Mouse (Mus musculus): ENCODE measurements around the gene Aacs. TPM values are rescaled to one million over a fixed set of nuclear protein-coding genes. Genes with fewer than 3 reads are reported as not detected.

The Aacs gene
- total and polyA plus RNA-seq, 3 experiments = 32.8 to 79.5 TPM; not detected in 1

- Histone ChIP-seq H3K27ac (ENCODE audit: control insufficient read depth, low read depth, low read length) (peak overlapping the region; percentile 84), H3K36me3 (ENCODE audit: control insufficient read depth in 1 of 2, insufficient read depth in 2 of 2, low read length in 2 of 2) (peaks cover 10 to 34% of the 10 kb centered on the region in 2 experiments), H3K79me2 (ENCODE audit: control insufficient read depth, insufficient read depth, low read length, poor library complexity) (peaks cover 65% of the 10 kb centered on the region), H3K9ac (ENCODE audit: control insufficient read depth, low read depth, low read length, poor library complexity, severe bottlenecking) (peak overlapping the region; percentile 96), H3K4me1 (ENCODE audit: control insufficient read depth in 1 of 2, insufficient read depth in 2 of 2, low read length in 2 of 2) (peaks cover 14 to 29% of the 10 kb centered on the region in 2 experiments), H3K4me3 (ENCODE audit: control insufficient read depth in 1 of 2, insufficient read depth in 1 of 2, low read depth in 2 of 2, low read length in 2 of 2) (peak overlapping the region; percentile 89 to 98), H3K27me3 (ENCODE audit: control insufficient read depth in 1 of 2, insufficient read depth in 2 of 2, low read length in 2 of 2) (no peaks in the 10 kb centered on the region), H3K9me3 (replicated peaks; ENCODE audit: insufficient read depth, low read length) (no peaks in the 10 kb centered on the region)
- peak; percentile 56 for DNase-seq (ENCODE audit: low read depth, low spot score)
- TF ChIP-seq MAX (IDR thresholded peaks at IDR 0.05; ENCODE audit: low read length) = peak; percentile 12; the same call in 1 of the 2 replicates
- TF ChIP-seq CTCF (IDR thresholded peaks at IDR 0.05 in 2 of 3, conservative IDR thresholded peaks at IDR 0.05 in 1 of 3; ENCODE audit: control insufficient read depth in 1 of 3, insufficient read depth in 1 of 3, low read depth in 2 of 3, low read length in 3 of 3, poor library complexity in 1 of 3, severe bottlenecking in 1 of 3) = peak; percentile 45 to 58 (median 48)
- peak; percentile 32 for TF ChIP-seq SMC3 (IDR thresholded peaks at IDR 0.05; ENCODE audit: low read depth, low read length)
- TF ChIP-seq MYC (IDR thresholded peaks at IDR 0.05; ENCODE audit: low read depth, low read length) = peak; percentile 89
- TF ChIP-seq RAD21 (IDR thresholded peaks at IDR 0.05; ENCODE audit: low read depth, low read length) = peak; percentile 34
- no peak for TF ChIP-seq MEF2A (IDR thresholded peaks at IDR 0.05; ENCODE audit: extremely low read depth, insufficient replicate concordance, low read depth, low read length, poor library complexity, severe bottlenecking)
- no peak for TF ChIP-seq MXI1 (IDR thresholded peaks at IDR 0.05; ENCODE audit: low read depth, low read length)
These were observed 32.3 kb upstream of the Aacs start for GRCm38 (mm10) chr5:125443335-125443734.

GRCm38 (mm10) chr5:125443915-125444314 is 31.7 kb upstream of the Aacs start:
- Histone ChIP-seq H3K27ac (ENCODE audit: control insufficient read depth, low read depth, low read length) (peak overlapping the region; percentile 84), H3K4me1 (ENCODE audit: control insufficient read depth in 1 of 2, insufficient read depth in 2 of 2, low read length in 2 of 2) (peaks cover 14 to 29% of the 10 kb centered on the region in 2 experiments), H3K27me3 (ENCODE audit: control insufficient read depth in 1 of 2, insufficient read depth in 2 of 2, low read length in 2 of 2) (no peaks in the 10 kb centered on the region), H3K36me3 (ENCODE audit: control insufficient read depth in 1 of 2, insufficient read depth in 2 of 2, low read length in 2 of 2) (peaks cover 12 to 34% of the 10 kb centered on the region in 2 experiments), H3K4me3 (ENCODE audit: control insufficient read depth in 1 of 2, insufficient read depth in 1 of 2, low read depth in 2 of 2, low read length in 2 of 2) (peak overlapping the region in 1 of 2 experiments; percentile 98; a peak in 2 of 4 replicates), H3K9ac (ENCODE audit: control insufficient read depth, low read depth, low read length, poor library complexity, severe bottlenecking) (peak overlapping the region; percentile 6; the same call in 1 of the 2 replicates), H3K9me3 (replicated peaks; ENCODE audit: insufficient read depth, low read length) (no peaks in the 10 kb centered on the region), H3K79me2 (ENCODE audit: control insufficient read depth, insufficient read depth, low read length, poor library complexity) (peaks cover 71% of the 10 kb centered on the region)
- peak; percentile 69 for DNase-seq (ENCODE audit: low read depth, low spot score)
- TF ChIP-seq CHD2 (IDR thresholded peaks at IDR 0.05; ENCODE audit: low read length) = no peak
- no peak for TF ChIP-seq MXI1 (IDR thresholded peaks at IDR 0.05; ENCODE audit: low read depth, low read length)
- peak; percentile 78 for TF ChIP-seq ZNF384 (IDR thresholded peaks at IDR 0.05; ENCODE audit: low read depth, low read length)
- TF ChIP-seq MYB (IDR thresholded peaks at IDR 0.05; ENCODE audit: low read depth, low read length) = peak; percentile 64; the same call in 1 of the 2 replicates
- no peak for TF ChIP-seq MYC (IDR thresholded peaks at IDR 0.05; ENCODE audit: low read depth, low read length)
- peak; percentile 78 for TF ChIP-seq SIN3A (IDR thresholded peaks at IDR 0.05; ENCODE audit: low read length)
- peak; percentile 89 for TF ChIP-seq GATA1 (IDR thresholded peaks at IDR 0.05; ENCODE audit: low read depth, low read length)
- no peak for TF ChIP-seq CHD1 (IDR thresholded peaks at IDR 0.05; ENCODE audit: low read depth, low read length)
- TF ChIP-seq TBP (IDR thresholded peaks at IDR 0.05; ENCODE audit: low read depth, low read length) = 0 out of 2 replicates have a peak, but pooled peaks have one; percentile 30
- TF ChIP-seq MAFK (IDR thresholded peaks at IDR 0.05; ENCODE audit: borderline replicate concordance, low read depth, low read length) = 0 out of 2 replicates have a peak, but pooled peaks have one; percentile 61
- no peak for TF ChIP-seq NELFE (IDR thresholded peaks at IDR 0.05; ENCODE audit: low read depth, low read length)
- 0 out of 2 replicates have a peak, but pooled peaks have one; percentile 62 for TF ChIP-seq MAZ (IDR thresholded peaks at IDR 0.05; ENCODE audit: low read depth, low read length)
- TF ChIP-seq MAX (IDR thresholded peaks at IDR 0.05; ENCODE audit: low read length) = no peak
- peak; percentile 54 for TF ChIP-seq TCF12 (IDR thresholded peaks at IDR 0.05; ENCODE audit: low read depth, low read length)
- TF ChIP-seq RCOR1 (IDR thresholded peaks at IDR 0.05; ENCODE audit: low read depth, low read length) = peak; percentile 79
- TF ChIP-seq JUND (IDR thresholded peaks at IDR 0.05; ENCODE audit: low read depth, low read length) = peak; percentile 76
- peak; percentile 73 for TF ChIP-seq ETS1 (IDR thresholded peaks at IDR 0.05; ENCODE audit: low read depth, low read length)
- TF ChIP-seq EP300 (IDR thresholded peaks at IDR 0.05; ENCODE audit: low read depth in 1 of 2, low read length in 2 of 2) = peak; percentile 87 to 89
